Mouse (Mus musculus): Measurements from ENCODE around the gene Zfp27. TPM values are rescaled to one million over a fixed set of nuclear protein-coding genes. Genes with fewer than 3 reads are reported as not detected.
A peak's percentile ranks its signal among the peaks of the same experiment; 100 is the strongest.

Gene Zfp27
- polyA plus RNA-seq, 1 experiment from 2014 or later: 16.8 TPM

GRCm38 (mm10) chr7:29917371-29918061 is 11.1 kb upstream of the Zfp27 start:
- H3K4me2 ChIP-seq (replicated peaks): no peak overlapping the region
- no peaks in the 10 kb centered on the region for H3K4me1 ChIP-seq
- H3K9ac ChIP-seq: no peak overlapping the region
- H3K4me3 ChIP-seq: no peak overlapping the region
- H3K27ac ChIP-seq: no peak overlapping the region
- WGBS: 28% methylated on average over 6 of the region's 6 CpGs
- no peaks in the 10 kb centered on the region for H3K9me3 ChIP-seq
- ATAC-seq (ENCODE audit: low FRiP score, low read depth): no peak
- H3K27me3 ChIP-seq (replicated peaks): no peaks in the 10 kb centered on the region
- peaks cover 39% of the 10 kb centered on the region for H3K36me3 ChIP-seq

- no peak overlapping the region for H3K27ac ChIP-seq
- H3K4me1 ChIP-seq: peaks cover 12% of the 10 kb centered on the region
- no peak for ATAC-seq (ENCODE audit: low FRiP score, low read depth)
- H3K9me3 ChIP-seq: no peaks in the 10 kb centered on the region
- H3K36me3 ChIP-seq: peaks cover 55% of the 10 kb centered on the region
- WGBS: 96% methylated on average over 13 of the region's 13 CpGs
- H3K27me3 ChIP-seq (replicated peaks): no peaks in the 10 kb centered on the region
- H3K4me3 ChIP-seq: no peak overlapping the region
- H3K9ac ChIP-seq: no peak overlapping the region
- H3K4me2 ChIP-seq (replicated peaks): no peak overlapping the region
Measured at GRCm38 (mm10) chr7:29912172-29912571, 5.8 kb upstream of the Zfp27 start.

GRCm38 (mm10) chr7:29910252-29910651 is 3.9 kb upstream of the Zfp27 start:
- Histone ChIP-seq H3K27me3 (replicated peaks) (no peaks in the 10 kb centered on the region), H3K4me2 (replicated peaks) (peak overlapping the region; percentile 70; the same call in 1 of the 2 replicates), H3K36me3 (peaks cover 41% of the 10 kb centered on the region), H3K9me3 (no peaks in the 10 kb centered on the region), H3K4me3 (no peak overlapping the region), H3K9ac (no peak overlapping the region), H3K4me1 (peaks cover 12% of the 10 kb centered on the region), H3K27ac (no peak overlapping the region)
- 61% methylated on average over 2 of the region's 2 CpGs for WGBS
- ATAC-seq (ENCODE audit: low FRiP score, low read depth): no peak

- peaks cover 12% of the 10 kb centered on the region for H3K4me1 ChIP-seq
- WGBS: 1% methylated on average over 33 of the region's 33 CpGs
- no peaks in the 10 kb centered on the region for H3K27me3 ChIP-seq (replicated peaks)
- H3K36me3 ChIP-seq: peaks cover 28% of the 10 kb centered on the region
- peak within 1 kb of the TSS; percentile 70 for H3K4me2 ChIP-seq (replicated peaks)
- H3K4me3 ChIP-seq: peak within 1 kb of the TSS; percentile 52
- H3K9me3 ChIP-seq: no peaks in the 10 kb centered on the region
- no peak within 1 kb of the TSS for H3K27ac ChIP-seq
- ATAC-seq (ENCODE audit: low FRiP score, low read depth): peak; percentile 88
- H3K9ac ChIP-seq: peak within 1 kb of the TSS; percentile 54
Measured at GRCm38 (mm10) chr7:29908130-29908950, 2.0 kb upstream of the Zfp27 start, which contains the start of gene Zfp383. Gene Zfp383, plus strand, starts transcription at chr7:29908223.

GRCm38 (mm10) chr7:29907206-29907605 is 834 bp upstream of the Zfp27 start:
- 91% methylated on average over 5 of the region's 5 CpGs for WGBS

GRCm38 (mm10) chr7:29906682-29907058 is 298 bp upstream of the Zfp27 start:
- Histone ChIP-seq H3K27ac (peak overlapping the region; percentile 63; the same call in 1 of the 2 replicates), H3K4me2 (replicated peaks) (peak overlapping the region; percentile 57), H3K4me3 (peak overlapping the region; percentile 48), H3K27me3 (replicated peaks) (no peaks in the 10 kb centered on the region), H3K36me3 (peaks cover 22% of the 10 kb centered on the region), H3K4me1 (peaks cover 12% of the 10 kb centered on the region), H3K9ac (peak overlapping the region; percentile 40; the same call in 1 of the 2 replicates), H3K9me3 (no peaks in the 10 kb centered on the region)
- WGBS: 20% methylated on average over 8 of the region's 8 CpGs
- no peak for ATAC-seq (ENCODE audit: low FRiP score, low read depth)

More at GRCm38 (mm10) chr7:29907206-29907605, 834 bp upstream of the Zfp27 start:
- peaks cover 26% of the 10 kb centered on the region for H3K36me3 ChIP-seq
- peaks cover 12% of the 10 kb centered on the region for H3K4me1 ChIP-seq
- no peak overlapping the region for H3K9ac ChIP-seq
- H3K27me3 ChIP-seq (replicated peaks): no peaks in the 10 kb centered on the region
- H3K4me3 ChIP-seq: no peak overlapping the region
- no peak overlapping the region for H3K27ac ChIP-seq
- no peaks in the 10 kb centered on the region for H3K9me3 ChIP-seq
- peak overlapping the region; percentile 57; the same call in 1 of the 2 replicates for H3K4me2 ChIP-seq (replicated peaks)
- ATAC-seq (ENCODE audit: low FRiP score, low read depth): no peak

GRCm38 (mm10) chr7:29904101-29904500 is 2.3 kb downstream of the Zfp27 start:
- no peaks in the 10 kb centered on the region for H3K27me3 ChIP-seq (replicated peaks)
- H3K4me1 ChIP-seq: peaks cover 2% of the 10 kb centered on the region; the same call in 1 of the 2 replicates
- peaks cover 39% of the 10 kb centered on the region for H3K36me3 ChIP-seq
- H3K9ac ChIP-seq: no peak overlapping the region
- H3K4me3 ChIP-seq: no peak overlapping the region
- WGBS: 94% methylated on average over 4 of the region's 4 CpGs
- no peak overlapping the region for H3K27ac ChIP-seq
- H3K9me3 ChIP-seq: 0 out of 2 replicates have a peak, but pooled peaks cover under 1% of the 10 kb centered on the region
- no peak for ATAC-seq (ENCODE audit: low FRiP score, low read depth)
- no peak overlapping the region for H3K4me2 ChIP-seq (replicated peaks)

GRCm38 (mm10) chr7:29898351-29898750 is 8.0 kb downstream of the Zfp27 start:
- ATAC-seq (ENCODE audit: low FRiP score, low read depth): no peak
- H3K9ac ChIP-seq: no peak overlapping the region
- no peak overlapping the region for H3K27ac ChIP-seq
- H3K4me2 ChIP-seq (replicated peaks): no peak overlapping the region
- no peaks in the 10 kb centered on the region for H3K4me1 ChIP-seq
- 90% methylated on average over 4 of the region's 4 CpGs for WGBS
- peaks cover 35% of the 10 kb centered on the region for H3K9me3 ChIP-seq
- peaks cover 88% of the 10 kb centered on the region for H3K36me3 ChIP-seq
- H3K27me3 ChIP-seq (replicated peaks): no peaks in the 10 kb centered on the region
- H3K4me3 ChIP-seq: no peak overlapping the region

- Histone ChIP-seq H3K27ac (no peak overlapping the region), H3K36me3 (peaks cover 79% of the 10 kb centered on the region), H3K9ac (no peak overlapping the region), H3K4me3 (no peak overlapping the region), H3K27me3 (replicated peaks) (no peaks in the 10 kb centered on the region), H3K4me1 (no peaks in the 10 kb centered on the region), H3K9me3 (peaks cover 64% of the 10 kb centered on the region), H3K4me2 (replicated peaks) (no peak overlapping the region)
- ATAC-seq (ENCODE audit: low FRiP score, low read depth): no peak
- WGBS: 98% methylated on average over 4 of the region's 4 CpGs
Measured at GRCm38 (mm10) chr7:29892756-29893155, 13.6 kb downstream of the Zfp27 start.

- no peak overlapping the region for H3K9ac ChIP-seq
- H3K9me3 ChIP-seq: peaks cover 79% of the 10 kb centered on the region
- no peak overlapping the region for H3K4me3 ChIP-seq
- no peak overlapping the region for H3K27ac ChIP-seq
- H3K36me3 ChIP-seq: peaks cover 58% of the 10 kb centered on the region
- no peak for ATAC-seq (ENCODE audit: low FRiP score, low read depth)
- no peaks in the 10 kb centered on the region for H3K27me3 ChIP-seq (replicated peaks)
- WGBS: 96% methylated on average over 7 of the region's 7 CpGs
- H3K4me1 ChIP-seq: no peaks in the 10 kb centered on the region
- no peak overlapping the region for H3K4me2 ChIP-seq (replicated peaks)
Measured at GRCm38 (mm10) chr7:29890501-29890900, 15.9 kb downstream of the Zfp27 start.

GRCm38 (mm10) chr7:29880916-29881315 is 25.5 kb downstream of the Zfp27 start:
- no peak for ATAC-seq (ENCODE audit: low FRiP score, low read depth)
- Histone ChIP-seq H3K9ac (no peak overlapping the region), H3K27ac (no peak overlapping the region), H3K9me3 (peaks cover 26% of the 10 kb centered on the region), H3K4me1 (no peaks in the 10 kb centered on the region), H3K36me3 (peaks cover 17% of the 10 kb centered on the region), H3K27me3 (replicated peaks) (no peaks in the 10 kb centered on the region), H3K4me2 (replicated peaks) (no peak overlapping the region), H3K4me3 (no peak overlapping the region)
- 91% methylated on average over 7 of the region's 7 CpGs for WGBS

GRCm38 (mm10) chr7:29880056-29880455 is 26.3 kb downstream of the Zfp27 start:
- Histone ChIP-seq H3K4me2 (replicated peaks) (no peak overlapping the region), H3K9ac (no peak overlapping the region), H3K27ac (no peak overlapping the region), H3K4me3 (no peak overlapping the region), H3K9me3 (peaks cover 24% of the 10 kb centered on the region), H3K4me1 (no peaks in the 10 kb centered on the region), H3K36me3 (peaks cover 25% of the 10 kb centered on the region), H3K27me3 (replicated peaks) (no peaks in the 10 kb centered on the region)
- no peak for ATAC-seq (ENCODE audit: low FRiP score, low read depth)
- WGBS: 81% methylated on average over 7 of the region's 7 CpGs
